Mouse (Mus musculus) left cerebral cortex, adult 2 months (tissue): Measurements from ENCODE around the gene Kbtbd8. TPM values are rescaled to one million over a fixed set of nuclear protein-coding genes. Genes with fewer than 3 reads are reported as not detected.

ENCODE experiments used
- DNase-seq, 2 experiments: peaks; one replicate each; pipeline ENCODE4 v3.0.0; 2021 to 2022; ENCODE audit warnings: low spot score in 2 of 2, mixed read lengths in 1 of 2; ENCODE audit errors: extremely low spot score in 1 of 2
- H3K27ac ChIP-seq: fragments of 200-600 bp; 2 replicates; pipeline ENCODE4 v1.8.1; 2022
- H3K4me3 ChIP-seq: fragments of 200-600 bp; 2 replicates; pipeline ENCODE4 v1.8.1; 2022
- CTCF ChIP-seq: fragments of 200-600 bp; IDR thresholded peaks from 2 replicates; pipeline ENCODE4 v1.8.1; 2022; ENCODE audit warnings: antibody characterized with exemption, mild to moderate bottlenecking, moderate library complexity
- intact Hi-C: fragments of 180-260 bp; cut with DNase I; formaldehyde crosslinking; loops from one replicate; pipeline ENCODE4 v1.15.1; 2025
- long read RNA-seq, 2 experiments: library from polyadenylated mRNA; stranded (forward); transcript quantifications; one replicate each; pipeline ENCODE4 v2.0.0; 2021; ENCODE audit warnings: borderline mapping rate in 2 of 2
- total RNA-seq, 2 experiments: library from RNA; stranded (reverse); gene quantifications; 2 replicates each; pipeline ENCODE4 v1.2.3; 2021

Gene Kbtbd8
- 10 to 100 TPM; 10.1 to 10.4 TPM for total RNA-seq
- long read RNA-seq, experiment 1, full-length matches to known transcripts: 1 of 9 reads
- long read RNA-seq, experiment 1, partial matches to known transcripts: 8 of 9 reads
- long read RNA-seq, experiment 1, other reads (novel, unspliced or antisense): 0 of 9 reads
- long read RNA-seq, experiment 2, full-length matches to known transcripts: 2 of 9 reads
- long read RNA-seq, experiment 2, partial matches to known transcripts: 6 of 9 reads
- long read RNA-seq, experiment 2, other reads (novel, unspliced or antisense): 1 of 9 reads

- peak within 1 kb of the TSS; percentile 93 for H3K27ac ChIP-seq
- peak within 1 kb of the TSS; percentile 80 for H3K4me3 ChIP-seq
- no peak for TF ChIP-seq CTCF
- DNase-seq: no peak
- intact Hi-C loops: loop anchor here (5.0 kb wide), 1 partner anchor 85 kb away; no protein-coding TSS in a partner anchor
These were observed at the start of gene Kbtbd8 for GRCm38 (mm10) chr6:95116946-95117345. Gene Kbtbd8 (plus strand): TSS chr6:95117240.

DNA sequence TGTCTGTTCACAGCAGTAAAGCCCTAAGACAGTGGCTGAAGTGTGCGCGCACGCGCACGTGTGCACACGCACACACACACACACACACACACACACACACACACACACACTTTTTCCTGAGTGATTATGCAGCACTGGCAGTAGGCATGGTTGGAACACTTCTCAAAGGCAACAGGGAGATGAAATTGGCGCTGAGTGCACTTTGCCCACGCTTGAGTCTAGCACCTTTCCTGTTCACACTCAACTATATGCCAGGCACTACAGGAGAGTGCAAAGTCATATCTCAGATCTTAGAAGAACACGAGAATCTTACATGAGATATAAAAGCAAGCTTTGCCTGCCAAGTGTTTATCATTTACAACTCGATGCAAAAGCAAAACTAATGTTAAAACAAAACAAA lies 47.3 kb upstream of the Kbtbd8 start:
- intact Hi-C loops: no loop called here
- Histone ChIP-seq H3K4me3 (no peak overlapping the region), H3K27ac (no peak overlapping the region)
- TF ChIP-seq CTCF: no peak
- no peak for DNase-seq

GRCm38 (mm10) chr6:95085276-95085675 lies 31.8 kb upstream of the Kbtbd8 start:
- intact Hi-C loops: no loop called here
- Histone ChIP-seq H3K4me3 (no peak overlapping the region), H3K27ac (no peak overlapping the region)
- DNase-seq: no peak
- no peak for TF ChIP-seq CTCF

DNA sequence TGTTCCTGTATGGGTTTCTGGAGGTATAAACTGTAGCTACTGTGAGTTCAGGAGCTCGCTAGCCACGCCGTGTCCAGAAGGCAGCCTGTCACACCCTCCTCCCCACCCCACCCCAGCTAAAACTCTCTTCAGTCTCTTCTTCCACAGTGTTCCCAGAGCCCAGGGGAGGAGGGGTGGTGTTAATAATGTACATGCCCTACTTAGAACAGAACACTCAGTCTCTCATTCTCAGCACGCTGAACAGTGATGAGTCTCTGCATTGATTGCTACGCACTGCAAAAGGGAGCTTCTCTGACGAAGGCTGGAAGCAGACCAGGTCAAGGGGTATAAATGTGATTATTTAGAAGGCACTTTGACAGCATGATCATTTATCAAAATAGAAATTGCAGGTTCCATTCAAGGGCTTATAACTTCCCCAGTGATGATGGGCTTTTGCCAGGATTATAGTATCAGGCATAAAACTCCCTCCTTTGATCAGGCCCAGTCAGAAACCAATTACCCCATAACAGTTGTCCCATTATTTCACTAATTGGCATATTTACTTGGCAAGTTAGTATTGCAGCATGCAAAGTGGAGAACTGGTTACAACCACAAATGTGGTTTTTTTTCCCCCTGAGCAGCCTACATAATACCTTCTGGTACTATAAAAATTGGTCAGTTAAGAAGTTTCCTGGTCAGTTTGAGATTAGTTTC lies 29.7 kb upstream of the Kbtbd8 start:
- 0 out of 2 replicates have a peak overlapping the region, but pooled peaks have one; percentile 19 for H3K27ac ChIP-seq
- DNase-seq: peak in 1 of 2 experiments; percentile 9

DNA sequence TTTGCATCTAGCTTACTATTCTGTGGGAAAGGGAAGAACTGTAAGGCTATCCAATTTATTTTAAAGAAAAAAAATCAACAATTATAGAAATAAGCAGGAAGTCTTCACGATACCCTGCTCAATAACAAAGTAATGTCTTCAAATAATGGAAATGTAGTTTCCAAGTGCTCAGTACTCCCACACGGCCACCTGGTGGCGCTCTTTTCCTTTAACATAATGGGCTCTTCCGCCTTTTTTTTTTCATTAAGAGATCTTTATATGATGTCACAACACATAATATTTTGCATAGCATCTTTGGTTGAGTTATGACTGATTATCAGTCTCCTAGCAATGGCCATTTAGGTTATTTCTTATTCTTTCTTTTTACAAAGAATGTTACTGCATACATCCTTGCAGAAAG lies 29.0 kb upstream of the Kbtbd8 start:
- no peak for DNase-seq
- H3K27ac ChIP-seq: no peak overlapping the region
- H3K4me3 ChIP-seq: no peak overlapping the region
- TF ChIP-seq CTCF: peak; percentile 65
- intact Hi-C loops: no loop called here

More for the DNA sequence above, 29.7 kb upstream of the Kbtbd8 start:
- no peak overlapping the region for H3K4me3 ChIP-seq
- intact Hi-C loops: no loop called here
- no peak for TF ChIP-seq CTCF

- no peak for DNase-seq
- H3K27ac ChIP-seq: no peak overlapping the region
- intact Hi-C loops: loop anchor here (5.0 to 10.0 kb wide), 4 partner anchors 128 to 1933 kb away; no protein-coding TSS in a partner anchor
- no peak for TF ChIP-seq CTCF
- no peak overlapping the region for H3K4me3 ChIP-seq
These were observed 22.3 kb upstream of the Kbtbd8 start for GRCm38 (mm10) chr6:95094695-95095094.

- no peak overlapping the region for H3K4me3 ChIP-seq
- H3K27ac ChIP-seq: no peak overlapping the region
- peak; percentile 79 to 90 for DNase-seq
- peak; percentile 94 for TF ChIP-seq CTCF
- intact Hi-C loops: loop anchor here (5.0 to 10.0 kb wide), 4 partner anchors 124 to 1929 kb away; no protein-coding TSS in a partner anchor
These were observed 18.5 kb upstream of the Kbtbd8 start for GRCm38 (mm10) chr6:95098366-95099109.

DNA sequence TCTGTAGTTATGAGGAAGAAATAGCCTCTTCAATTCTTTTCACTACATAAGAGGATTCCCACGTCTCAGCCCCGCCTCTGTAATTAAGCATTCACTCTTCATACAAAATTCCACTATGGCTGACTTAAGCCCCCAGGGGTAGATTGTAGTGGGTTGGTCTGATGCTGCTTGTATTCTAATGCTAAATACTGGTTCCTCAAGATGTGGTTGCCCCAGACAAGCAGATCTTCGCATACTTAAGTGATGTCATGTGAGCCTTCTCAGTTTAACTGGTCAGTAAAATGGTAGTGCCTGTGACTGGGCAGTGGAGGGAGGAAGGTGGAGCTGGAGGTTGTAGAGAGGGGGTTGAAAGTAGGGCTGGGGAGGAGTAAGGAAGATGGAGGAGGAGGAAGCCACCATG lies 13.3 kb upstream of the Kbtbd8 start:
- TF ChIP-seq CTCF: no peak
- no peak overlapping the region for H3K27ac ChIP-seq
- no peak overlapping the region for H3K4me3 ChIP-seq
- intact Hi-C loops: no loop called here
- no peak for DNase-seq

GRCm38 (mm10) chr6:95108437-95108836 lies 8.6 kb upstream of the Kbtbd8 start:
- no peak overlapping the region for H3K27ac ChIP-seq
- no peak overlapping the region for H3K4me3 ChIP-seq
- TF ChIP-seq CTCF: peak; percentile 11; the same call in 1 of the 2 replicates
- DNase-seq: no peak
- intact Hi-C loops: no loop called here

DNA sequence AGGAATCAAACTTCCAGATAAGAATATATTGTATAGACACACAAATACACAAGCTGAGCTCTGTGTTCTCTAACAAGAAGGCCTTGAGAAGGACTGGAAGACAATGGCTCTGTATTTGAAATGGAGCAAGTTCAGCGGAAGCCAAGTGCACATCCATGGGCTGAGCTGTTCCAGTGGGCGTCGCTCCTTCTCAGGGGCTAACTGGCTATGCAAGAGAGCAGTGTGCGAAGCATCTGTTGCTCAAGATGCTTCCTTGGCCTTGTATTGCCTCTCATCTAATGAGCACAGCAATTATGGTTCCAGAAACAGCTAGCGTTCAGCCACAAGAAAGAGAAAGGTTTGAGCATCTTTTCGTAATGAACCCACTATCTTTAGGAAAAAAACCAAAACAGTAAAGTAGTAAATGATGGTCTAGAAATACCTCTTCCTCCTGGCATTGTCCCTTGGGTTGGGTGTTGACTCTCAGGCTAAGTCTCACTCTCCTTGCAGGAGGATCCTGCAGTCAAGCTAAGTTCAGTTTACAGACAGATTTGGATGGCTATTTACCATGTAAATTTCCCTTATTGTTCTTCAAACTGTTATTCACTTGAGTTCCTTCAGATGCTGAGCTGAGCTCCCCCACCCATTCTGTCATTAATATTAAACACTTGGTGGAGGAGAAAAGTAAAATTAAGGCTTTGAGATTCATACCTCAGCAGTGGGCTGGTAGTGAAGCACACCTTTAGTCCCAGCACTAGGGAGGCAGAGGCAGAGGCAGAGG lies 7.2 kb upstream of the Kbtbd8 start:
- no peak for DNase-seq
- intact Hi-C loops: no loop called here
- TF ChIP-seq CTCF: no peak
- H3K27ac ChIP-seq: no peak overlapping the region
- H3K4me3 ChIP-seq: no peak overlapping the region

DNA sequence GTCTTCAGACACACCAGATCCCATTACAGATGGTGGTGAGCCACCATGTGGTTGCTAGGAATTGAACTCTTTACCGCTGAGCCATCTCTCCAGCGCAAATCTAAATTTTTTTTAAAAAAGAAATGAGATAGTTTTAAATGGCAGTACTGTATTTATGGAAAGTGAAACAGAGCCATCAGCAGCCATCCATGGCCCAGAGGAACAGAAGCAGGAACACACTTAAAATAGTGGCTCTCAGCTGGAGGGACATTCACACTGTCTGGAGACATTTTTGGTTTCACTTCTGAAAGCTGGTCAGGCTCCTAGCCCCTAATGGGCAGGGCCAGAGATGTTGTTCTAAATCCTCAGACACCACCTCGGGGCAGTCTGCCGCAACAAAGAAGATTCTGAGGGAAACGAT lies 5.0 kb upstream of the Kbtbd8 start:
- Histone ChIP-seq H3K27ac (no peak overlapping the region), H3K4me3 (no peak overlapping the region)
- no peak for DNase-seq
- intact Hi-C loops: no loop called here
- no peak for TF ChIP-seq CTCF
